Mouse (Mus musculus) lung, postnatal 4 days (tissue): ENCODE data around the gene Ugt1a5.
A peak's percentile ranks its signal among the peaks of the same experiment; 100 is the strongest.

Experiments used
- DNase-seq, 2 experiments: peaks; one replicate each; pipeline ENCODE4 v3.0.0; 2021

Gene Ugt1a5

GRCm38 (mm10) chr1:88243861-88244260 is 78.0 kb downstream of the Ugt1a5 start:
- peak in 1 of 2 experiments; percentile 38 for DNase-seq

- DNase-seq = peak in 1 of 2 experiments; percentile 40
Observed at GRCm38 (mm10) chr1:88245881-88246280, 80.1 kb downstream of the Ugt1a5 start.

- DNase-seq = peak in 1 of 2 experiments; percentile 23
Observed at GRCm38 (mm10) chr1:88246386-88246785, 80.6 kb downstream of the Ugt1a5 start.

GRCm38 (mm10) chr1:88247660-88248059 is 81.8 kb downstream of the Ugt1a5 start:
- peak in 1 of 2 experiments; percentile 43 for DNase-seq

GRCm38 (mm10) chr1:88248658-88249057 is 82.8 kb downstream of the Ugt1a5 start:
- peak in 1 of 2 experiments; percentile 31 for DNase-seq

GRCm38 (mm10) chr1:88249596-88249995 is 83.8 kb downstream of the Ugt1a5 start:
- DNase-seq = peak in 1 of 2 experiments; percentile 41

GRCm38 (mm10) chr1:88250023-88250422 is 84.2 kb downstream of the Ugt1a5 start:
- no peak for DNase-seq

GRCm38 (mm10) chr1:88253106-88253505 is 87.3 kb downstream of the Ugt1a5 start:
- DNase-seq = no peak

- no peak for DNase-seq
Observed at GRCm38 (mm10) chr1:88253540-88253939, 87.7 kb downstream of the Ugt1a5 start.

- DNase-seq = peak in 1 of 2 experiments; percentile 62
Observed at GRCm38 (mm10) chr1:88254793-88255465, 89.1 kb downstream of the Ugt1a5 start.

- no peak for DNase-seq
Observed at GRCm38 (mm10) chr1:88255466-88255857, 89.7 kb downstream of the Ugt1a5 start.

- no peak for DNase-seq
Observed at GRCm38 (mm10) chr1:88255989-88256754, 90.4 kb downstream of the Ugt1a5 start.

- DNase-seq = no peak
Observed at GRCm38 (mm10) chr1:88256886-88257663, 91.3 kb downstream of the Ugt1a5 start.

- no peak for DNase-seq
Observed at GRCm38 (mm10) chr1:88257681-88258080, 91.9 kb downstream of the Ugt1a5 start.

GRCm38 (mm10) chr1:88258361-88258760 is 92.5 kb downstream of the Ugt1a5 start:
- peak in 1 of 2 experiments; percentile 36 for DNase-seq

- peak in 1 of 2 experiments; percentile 67 for DNase-seq
Observed at GRCm38 (mm10) chr1:88258881-88259642, 93.2 kb downstream of the Ugt1a5 start.

GRCm38 (mm10) chr1:88259643-88260024 is 93.8 kb downstream of the Ugt1a5 start:
- peak in 1 of 2 experiments; percentile 53 for DNase-seq

GRCm38 (mm10) chr1:88260114-88260513 is 94.3 kb downstream of the Ugt1a5 start:
- DNase-seq = peak in 1 of 2 experiments; percentile 72

- peak in 1 of 2 experiments; percentile 30 for DNase-seq
Observed at GRCm38 (mm10) chr1:88260604-88261377, 95.0 kb downstream of the Ugt1a5 start.

- DNase-seq = peak in 1 of 2 experiments; percentile 37
Observed at GRCm38 (mm10) chr1:88261706-88262105, 95.9 kb downstream of the Ugt1a5 start.

- peak in 1 of 2 experiments; percentile 60 for DNase-seq
Observed at GRCm38 (mm10) chr1:88262255-88262654, 96.4 kb downstream of the Ugt1a5 start.
